Mouse (Mus musculus) adrenal gland, adult 2 months (tissue): ENCODE measurements around the gene 9930111J21Rik2. TPM values are rescaled to one million over a fixed set of nuclear protein-coding genes. Genes with fewer than 3 reads are reported as not detected.

Experiments used
- polyA plus RNA-seq: library from polyadenylated mRNA; depleted of rRNA; stranded (reverse); fragments of >200 nt; gene quantifications from 2 replicates; pipeline ENCODE4 v1.2.3, GENCODE M21; 2012; rRNA removed
- total RNA-seq, 2 experiments: library from RNA; stranded (reverse); gene quantifications; 2 replicates each; pipeline ENCODE4 v1.2.3; 2021

9930111J21Rik2 gene
- total and polyA plus RNA-seq, 3 experiments, result 0.53 to 4.0 (median 3.9) TPM

Other genes starting within 250 kb of the 9930111J21Rik2 start
- 10 to 100 TPM; 38.6 to 45.0 TPM for gene Trim41, start 233.9 kb downstream of the 9930111J21Rik2 start, total RNA-seq
- gene Trim41, start 233.9 kb downstream of the 9930111J21Rik2 start, polyA plus RNA-seq, result 36.5 and 38.6 TPM in 2 replicates
- gene Trim7, start 225.1 kb downstream of the 9930111J21Rik2 start, total RNA-seq, result 1 to 10 TPM; 8.8 to 9.0 TPM
- 16.5 and 21.0 TPM in 2 replicates for gene Trim7, start 225.1 kb downstream of the 9930111J21Rik2 start, polyA plus RNA-seq
- 1 to 10 TPM; 1.8 to 6.2 TPM for gene Gm12184, start 224.6 kb downstream of the 9930111J21Rik2 start, total RNA-seq
- 10.5 and 17.5 TPM in 2 replicates for gene Gm12184, start 224.6 kb downstream of the 9930111J21Rik2 start, polyA plus RNA-seq
- 10 to 100 TPM; 19.8 to 22.3 TPM for gene Irgm1, start 179.6 kb downstream of the 9930111J21Rik2 start, total RNA-seq
- 4.1 and 6.3 TPM in 2 replicates for gene Irgm1, start 179.6 kb downstream of the 9930111J21Rik2 start, polyA plus RNA-seq
- gene Gm5431, start 149.0 kb downstream of the 9930111J21Rik2 start, total RNA-seq, result 1 to 10 TPM; 1.8 to 2.9 TPM
- 0.09 and 0.12 TPM in 2 replicates for gene Gm5431, start 149.0 kb downstream of the 9930111J21Rik2 start, polyA plus RNA-seq
- 1 to 10 TPM; 3.1 to 3.8 TPM for gene Psme2b, start 105.1 kb downstream of the 9930111J21Rik2 start, total RNA-seq
- gene Psme2b, start 105.1 kb downstream of the 9930111J21Rik2 start, polyA plus RNA-seq, result 3.2 and 3.7 TPM in 2 replicates
- gene Olfr56, start 72.4 kb downstream of the 9930111J21Rik2 start, total RNA-seq, result not detected
- gene Olfr56, start 72.4 kb downstream of the 9930111J21Rik2 start, polyA plus RNA-seq, result 0.04 and 0.07 TPM in 2 replicates
- 1 to 10 TPM; 1.7 to 2.9 TPM for gene 9930111J21Rik1, start 71.8 kb downstream of the 9930111J21Rik2 start, total RNA-seq
- gene 9930111J21Rik1, start 71.8 kb downstream of the 9930111J21Rik2 start, polyA plus RNA-seq, result 0.80 and 0.86 TPM in 2 replicates
- gene Gm12185, start 59.0 kb downstream of the 9930111J21Rik2 start, total RNA-seq, result 1 to 10 TPM; 1.9 to 3.3 TPM
- 0.03 and 0.06 TPM in 2 replicates for gene Gm12185, start 59.0 kb downstream of the 9930111J21Rik2 start, polyA plus RNA-seq
- gene Tgtp1, start 57.1 kb downstream of the 9930111J21Rik2 start, total RNA-seq, result 1 to 10 TPM; 3.3 to 3.8 TPM
- 0.07 and 0.29 TPM in 2 replicates for gene Tgtp1, start 57.1 kb downstream of the 9930111J21Rik2 start, polyA plus RNA-seq
- 1 to 10 TPM; 3.8 to 4.0 TPM for gene Tgtp2, start 13.0 kb upstream of the 9930111J21Rik2 start, total RNA-seq
- gene Tgtp2, start 13.0 kb upstream of the 9930111J21Rik2 start, polyA plus RNA-seq, result 0.40 and 1.5 TPM in 2 replicates
- gene Ifi47, start 25.3 kb upstream of the 9930111J21Rik2 start, total RNA-seq, result 1 to 10 TPM; 3.7 to 5.4 TPM
- 0.68 and 0.71 TPM in 2 replicates for gene Ifi47, start 25.3 kb upstream of the 9930111J21Rik2 start, polyA plus RNA-seq
- 1 to 10 TPM; 1.9 to 3.6 TPM for gene Olfr1396, start 63.6 kb upstream of the 9930111J21Rik2 start, total RNA-seq
- 3.4 and 3.7 TPM in 2 replicates for gene Olfr1396, start 63.6 kb upstream of the 9930111J21Rik2 start, polyA plus RNA-seq
- not detected for gene Olfr1395, start 91.0 kb upstream of the 9930111J21Rik2 start, total RNA-seq
- gene Olfr1395, start 91.0 kb upstream of the 9930111J21Rik2 start, polyA plus RNA-seq, result not detected in 2 replicates
- gene Olfr1394, start 103.1 kb upstream of the 9930111J21Rik2 start, total RNA-seq, result not detected
- gene Olfr1394, start 103.1 kb upstream of the 9930111J21Rik2 start, polyA plus RNA-seq, result not detected in 2 replicates
- gene Btnl9, start 135.9 kb upstream of the 9930111J21Rik2 start, total RNA-seq, result 10 to 100 TPM; 13.3 to 33.0 TPM
- 90.4 and 126 TPM in 2 replicates for gene Btnl9, start 135.9 kb upstream of the 9930111J21Rik2 start, polyA plus RNA-seq
- 10 to 100 TPM; 25.8 to 40.9 TPM for gene Zfp62, start 152.1 kb upstream of the 9930111J21Rik2 start, total RNA-seq
- gene Zfp62, start 152.1 kb upstream of the 9930111J21Rik2 start, polyA plus RNA-seq, result 2.2 and 2.7 TPM in 2 replicates
- gene Mgat1, start 192.9 kb upstream of the 9930111J21Rik2 start, total RNA-seq, result 100 to 1,000 TPM; 115 to 119 TPM
- gene Mgat1, start 192.9 kb upstream of the 9930111J21Rik2 start, polyA plus RNA-seq, result 173 and 211 TPM in 2 replicates
- gene Olfr1393, start 227.1 kb upstream of the 9930111J21Rik2 start, total RNA-seq, result under 1 TPM in 1 of 2 experiments, not detected in 1; 0.32 TPM
- 0.04 TPM in 1 of 2 replicates, not detected in the other for gene Olfr1393, start 227.1 kb upstream of the 9930111J21Rik2 start, polyA plus RNA-seq
- gene Olfr1392, start 234.0 kb upstream of the 9930111J21Rik2 start, total RNA-seq, result not detected
- gene Olfr1392, start 234.0 kb upstream of the 9930111J21Rik2 start, polyA plus RNA-seq, result 0.22 TPM in 1 of 2 replicates, not detected in the other